Mouse (Mus musculus): ENCODE measurements around the gene Papolb.
A peak's percentile ranks its signal among the peaks of the same experiment; 100 is the strongest.

Gene Papolb

DNA sequence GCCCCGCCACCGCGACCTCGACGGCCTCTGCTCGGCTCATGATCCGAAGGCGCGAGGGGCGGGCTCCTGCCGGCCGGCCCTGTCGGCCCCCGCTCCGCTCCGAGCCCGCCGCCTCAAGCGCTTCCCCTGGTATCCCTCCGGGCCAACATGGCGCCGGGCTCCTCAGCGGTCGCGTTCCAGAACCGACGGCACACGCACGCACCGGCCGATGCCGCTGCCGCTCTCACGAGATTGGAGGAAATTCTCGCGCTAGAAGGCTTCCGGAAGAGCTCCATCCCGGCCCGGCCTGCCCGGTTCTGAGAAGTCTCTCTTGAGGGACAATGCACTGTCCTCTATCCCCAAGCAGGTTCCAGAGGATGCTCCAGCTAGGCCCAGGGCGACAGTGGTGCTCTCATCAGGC is at the start of gene Papolb:
TSS of gene Papolb (minus strand) at position 162 of the 400 bp plus-strand sequence.
- DNase-seq (ENCODE audit: low read depth, low spot score): no peak

DNA sequence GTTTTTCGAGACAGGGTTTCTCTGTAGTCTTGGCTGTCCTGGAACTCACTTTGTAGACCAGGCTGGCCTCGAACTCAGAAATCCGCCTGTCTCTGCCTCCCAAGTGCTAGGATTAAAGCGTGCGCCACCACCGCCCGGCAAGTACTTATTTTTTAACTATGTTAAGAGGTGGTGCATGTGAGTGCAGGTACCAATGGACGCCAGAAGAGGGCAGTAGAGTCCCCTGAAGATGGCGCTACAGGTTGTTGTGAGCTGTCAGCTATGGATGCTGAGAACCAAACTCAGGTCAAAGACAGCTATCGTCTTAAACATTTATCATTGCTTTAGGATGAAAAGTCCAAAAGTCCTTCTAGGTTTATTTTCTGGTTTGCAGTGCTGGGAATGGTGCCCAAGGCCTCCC is 48.3 kb upstream of the Papolb start:
- no peak for DNase-seq (ENCODE audit: low read depth, low spot score)

DNA sequence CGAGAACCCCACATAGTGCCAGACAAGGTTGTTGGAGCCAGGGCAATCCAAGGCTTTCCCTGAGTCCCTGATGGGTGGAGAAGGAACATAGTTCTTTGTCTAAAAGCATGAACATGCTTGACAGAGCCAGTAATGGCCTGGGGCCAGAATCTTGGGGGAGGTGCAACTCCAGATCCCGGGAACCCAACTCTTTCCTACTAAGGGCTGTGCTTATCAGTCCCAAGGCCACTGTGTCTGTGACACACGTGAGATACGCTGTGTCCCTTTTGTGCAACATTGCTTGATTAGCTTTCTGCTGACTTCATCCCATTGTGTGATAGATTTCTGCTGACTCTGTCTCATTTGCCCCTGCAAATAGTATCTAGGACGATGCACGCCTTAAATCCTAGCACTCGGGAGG is 47.0 kb upstream of the Papolb start:
- DNase-seq (ENCODE audit: low read depth, low spot score): no peak

DNA sequence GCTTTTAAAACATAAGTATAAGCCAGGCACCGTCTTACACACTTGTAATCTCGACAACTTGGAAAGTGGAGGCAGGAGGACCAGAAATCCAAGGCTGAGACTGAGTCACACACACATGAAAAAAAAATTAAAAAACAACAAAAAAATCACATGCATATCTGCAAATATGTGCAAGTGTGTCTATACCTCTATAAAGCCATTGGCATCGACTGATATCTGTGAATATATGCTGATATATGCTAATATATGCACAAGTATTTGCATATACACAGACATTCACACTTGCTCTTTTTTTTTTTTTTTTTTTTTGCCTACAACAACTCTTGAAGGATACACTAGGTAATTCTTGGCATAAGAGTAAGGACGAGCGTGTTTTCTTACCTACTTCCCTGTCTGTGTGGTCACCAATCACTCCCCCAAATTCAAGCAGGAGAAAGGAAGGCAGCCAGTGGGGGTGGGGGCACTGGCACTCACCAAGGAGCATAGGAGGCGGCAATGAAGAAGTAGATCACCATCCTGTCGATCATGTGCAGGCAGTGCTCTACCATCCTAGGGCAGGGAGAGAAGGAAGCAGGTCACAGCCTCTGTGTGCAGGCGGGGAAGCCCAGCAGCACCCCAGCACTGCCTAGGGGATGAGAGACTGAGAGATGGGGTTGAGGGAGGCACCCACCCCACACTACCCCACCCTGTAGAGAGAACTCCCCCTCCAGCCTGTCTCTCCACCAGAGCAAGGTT is 44.6 kb upstream of the Papolb start:
- DNase-seq (ENCODE audit: low read depth, low spot score): no peak

DNA sequence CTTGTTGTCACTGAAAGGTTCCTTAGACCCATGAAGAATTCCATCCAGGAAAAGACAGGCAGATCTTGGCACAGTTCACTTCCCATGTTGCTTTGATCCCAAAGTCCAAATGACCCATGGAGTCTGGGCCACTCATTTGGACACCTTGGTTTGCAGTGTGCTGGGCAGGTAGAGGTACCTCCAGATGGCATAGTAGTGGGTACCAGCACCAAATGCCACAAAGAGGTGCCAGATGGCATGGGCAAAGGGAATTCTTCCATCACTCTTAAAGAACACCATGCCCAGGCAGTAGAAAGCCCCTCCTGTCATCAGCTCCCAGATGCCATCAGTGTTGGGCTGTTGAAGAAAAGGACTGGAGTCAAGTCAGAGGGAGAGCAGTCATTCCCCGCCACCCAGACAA is 34.7 kb upstream of the Papolb start:
- no peak for DNase-seq (ENCODE audit: low read depth, low spot score)

DNA sequence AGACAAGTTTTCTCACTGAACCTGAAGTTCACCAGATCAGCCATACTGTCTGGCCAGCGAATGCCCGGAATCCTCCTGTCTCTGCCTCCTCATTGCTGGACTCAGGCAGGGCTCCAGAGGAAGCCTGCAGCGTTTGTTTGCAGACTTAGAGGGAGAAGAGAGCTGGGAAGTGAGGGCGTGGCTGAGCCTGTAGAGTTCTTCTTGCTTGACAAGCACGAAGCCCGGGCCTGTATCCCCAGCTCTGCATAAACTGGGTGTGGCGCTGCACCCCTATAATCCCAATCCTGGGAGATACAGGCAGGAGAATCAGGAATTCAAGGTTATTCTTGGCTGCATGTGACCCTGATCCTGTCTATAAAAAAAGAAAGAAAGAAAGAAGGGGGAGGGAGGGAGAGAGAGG is 30.4 kb upstream of the Papolb start:
- no peak for DNase-seq (ENCODE audit: low read depth, low spot score)

DNA sequence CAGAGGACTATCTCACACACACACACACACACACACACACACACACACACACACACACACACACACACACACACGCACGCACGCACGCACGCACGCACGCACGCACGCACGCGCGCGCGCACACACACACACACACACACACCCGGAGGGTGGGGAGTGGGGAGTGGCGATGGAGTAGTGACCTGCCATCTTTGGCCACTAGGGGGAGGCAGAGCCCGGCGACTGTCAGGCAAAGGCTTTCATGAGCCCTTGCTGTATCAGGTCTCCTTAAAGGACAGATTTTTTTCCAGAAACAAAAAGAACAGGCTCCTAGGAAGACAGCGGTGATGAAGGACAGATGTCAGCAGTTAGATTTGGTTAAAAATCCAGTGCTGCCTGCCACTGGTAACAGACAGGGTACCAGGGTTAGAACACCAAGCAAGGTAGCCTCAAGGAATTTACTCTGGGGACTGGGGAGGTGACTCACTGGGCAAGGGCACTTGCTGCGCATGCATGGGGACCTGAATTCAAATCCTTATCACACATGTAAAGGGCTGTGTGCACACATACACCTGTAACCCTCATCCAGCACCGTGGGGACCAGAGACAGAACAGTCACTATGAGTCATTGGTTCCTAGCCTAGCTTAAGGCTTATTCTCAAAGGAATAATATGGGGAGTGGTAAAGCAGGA is 27.7 kb upstream of the Papolb start:
- peak; percentile 68 for DNase-seq (ENCODE audit: low read depth, low spot score)

DNA sequence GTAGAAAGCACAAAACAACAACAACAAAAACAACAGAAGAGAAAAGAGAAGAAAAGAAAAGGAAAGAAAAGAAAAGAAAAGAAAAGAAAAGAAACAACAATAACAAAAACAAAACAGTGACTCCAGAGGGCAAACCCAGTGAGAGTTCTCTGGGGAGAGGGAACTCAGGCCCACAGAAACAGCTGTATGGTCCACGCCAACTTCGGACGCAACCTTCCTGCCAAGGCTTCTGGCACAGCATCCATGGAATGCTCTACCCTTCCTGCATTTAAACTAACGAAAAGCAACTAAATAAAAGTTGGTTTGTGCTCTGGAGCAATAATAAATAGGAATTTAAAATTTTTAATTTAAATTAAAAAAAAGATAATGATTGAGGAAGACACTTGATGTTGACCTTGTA is 26.8 kb upstream of the Papolb start:
- no peak for DNase-seq (ENCODE audit: low read depth, low spot score)

DNA sequence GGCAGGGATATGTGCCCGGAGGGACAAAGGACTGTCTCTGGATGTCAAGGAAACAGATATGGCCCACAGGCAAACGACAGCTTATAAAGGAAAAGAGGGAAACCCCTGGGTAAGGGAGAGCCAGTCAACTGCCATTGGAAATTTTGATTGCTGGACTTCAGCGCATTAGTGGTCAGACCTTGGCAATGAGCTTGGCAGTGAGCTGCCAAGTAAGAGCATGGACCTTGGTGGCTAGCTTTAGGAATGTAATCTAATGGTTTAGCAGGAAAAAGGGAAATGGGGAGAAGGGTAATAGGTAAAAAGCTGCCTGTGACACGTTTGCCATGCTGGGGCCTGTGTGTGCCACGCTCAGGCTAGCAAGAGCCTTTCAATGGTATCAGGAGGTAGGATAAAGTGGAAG is 26.0 kb upstream of the Papolb start:
- no peak for DNase-seq (ENCODE audit: low read depth, low spot score)

DNA sequence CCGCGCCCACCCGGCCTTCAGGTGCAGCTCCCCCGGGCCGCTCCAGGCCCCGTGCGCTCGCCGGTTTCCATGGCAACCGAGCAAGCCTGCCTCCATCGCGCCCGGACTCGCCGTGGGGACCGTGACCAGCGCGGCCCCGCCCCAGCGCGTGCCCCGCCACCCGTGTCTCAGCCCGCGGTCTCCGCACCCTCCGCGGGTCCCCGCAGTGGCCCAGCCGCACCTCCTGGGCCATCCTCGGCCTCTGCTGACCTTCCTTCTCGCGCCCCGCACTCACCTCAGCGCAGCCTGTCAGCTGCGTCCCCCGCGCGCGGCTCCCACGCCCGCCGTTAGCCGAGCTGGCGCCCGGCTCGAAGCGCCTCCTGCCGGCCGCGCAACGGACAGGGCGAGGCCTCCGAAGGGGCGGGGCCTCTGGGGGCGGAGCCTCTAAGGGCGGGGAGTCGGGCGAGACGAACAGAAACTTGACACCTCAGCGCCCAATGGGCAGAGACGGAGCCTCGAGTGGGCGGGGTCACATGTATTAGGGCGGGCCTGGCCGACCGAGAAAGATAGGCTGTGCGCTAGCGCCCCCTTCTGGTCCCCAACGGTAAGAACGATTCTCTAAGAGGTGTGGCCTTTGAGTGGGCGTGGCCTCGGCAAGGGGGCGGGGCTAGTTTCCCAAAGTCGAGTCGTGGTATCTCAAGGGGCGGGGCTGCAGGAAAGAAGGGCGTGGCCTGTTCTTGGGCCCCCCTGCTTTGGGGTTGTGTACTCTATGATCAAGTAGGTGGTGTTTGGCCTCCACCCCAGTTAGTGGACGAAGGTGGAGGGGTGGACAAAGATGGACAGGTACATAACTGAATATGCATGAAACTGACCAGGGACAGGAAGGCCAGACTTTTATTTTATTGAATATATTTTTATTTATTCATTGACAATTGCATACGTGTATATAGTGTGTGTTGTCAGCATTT is 21.1 kb upstream of the Papolb start, which contains the start of gene Radil:
TSS of gene Radil (minus strand) at position 393 of the 947 bp plus-strand sequence.
- peak; percentile 99 for DNase-seq (ENCODE audit: low read depth, low spot score)

DNA sequence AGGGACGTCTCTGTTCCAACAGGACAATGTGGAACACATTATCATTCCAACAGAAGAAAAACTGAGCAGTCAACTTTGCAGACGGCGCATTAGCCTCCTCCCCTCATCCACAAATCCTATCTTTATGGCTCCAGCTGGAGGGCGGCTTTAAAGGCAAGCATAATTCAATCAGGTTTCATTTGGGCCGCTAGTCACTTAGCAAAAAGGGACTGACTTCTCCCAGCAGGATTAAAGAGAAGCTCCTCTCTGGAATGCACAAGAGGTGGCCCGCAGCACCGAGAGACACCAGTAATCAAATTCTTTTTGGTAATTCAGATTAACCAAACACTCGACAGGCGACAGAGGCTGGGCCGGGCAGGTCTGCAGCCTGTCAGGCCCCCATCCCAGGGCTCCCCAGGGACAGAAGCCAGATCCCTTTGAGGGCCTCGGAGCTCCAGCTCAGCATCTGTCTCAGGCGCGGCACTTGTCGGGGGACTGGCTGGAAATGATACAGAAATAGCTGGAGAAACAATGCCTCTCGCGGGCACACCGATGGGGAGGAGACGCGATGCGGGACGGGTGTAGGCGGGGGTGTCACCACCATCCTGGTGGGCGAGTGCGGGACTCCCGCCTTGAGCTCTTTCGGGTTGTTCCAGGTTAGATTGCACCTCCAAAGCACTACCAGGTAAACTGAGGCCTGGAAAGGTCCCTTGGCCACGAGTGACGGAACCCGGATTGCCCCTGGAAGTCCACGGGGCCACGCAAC is 20.3 kb upstream of the Papolb start:
- peak; percentile 43 for DNase-seq (ENCODE audit: low read depth, low spot score)

DNA sequence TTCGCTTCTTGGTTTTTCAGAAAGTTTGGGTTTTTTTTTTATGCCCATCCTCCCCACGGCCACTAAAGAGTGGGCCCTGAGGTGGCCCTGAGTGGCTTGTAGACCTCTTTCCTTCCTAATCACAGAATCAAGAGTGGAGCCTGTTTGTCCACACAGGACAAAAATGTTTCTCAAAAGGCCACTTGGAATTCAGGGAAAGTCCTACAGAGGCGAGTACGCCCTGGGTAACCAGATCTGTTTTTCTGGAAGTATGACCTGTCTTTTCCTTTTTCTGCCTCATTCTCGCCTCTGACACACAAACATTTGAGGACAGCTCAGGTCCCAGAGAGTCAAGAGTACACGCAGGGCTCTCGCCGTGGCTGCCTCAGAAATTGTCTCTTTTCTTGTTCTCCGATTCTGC is 19.6 kb upstream of the Papolb start:
- DNase-seq (ENCODE audit: low read depth, low spot score): no peak

DNA sequence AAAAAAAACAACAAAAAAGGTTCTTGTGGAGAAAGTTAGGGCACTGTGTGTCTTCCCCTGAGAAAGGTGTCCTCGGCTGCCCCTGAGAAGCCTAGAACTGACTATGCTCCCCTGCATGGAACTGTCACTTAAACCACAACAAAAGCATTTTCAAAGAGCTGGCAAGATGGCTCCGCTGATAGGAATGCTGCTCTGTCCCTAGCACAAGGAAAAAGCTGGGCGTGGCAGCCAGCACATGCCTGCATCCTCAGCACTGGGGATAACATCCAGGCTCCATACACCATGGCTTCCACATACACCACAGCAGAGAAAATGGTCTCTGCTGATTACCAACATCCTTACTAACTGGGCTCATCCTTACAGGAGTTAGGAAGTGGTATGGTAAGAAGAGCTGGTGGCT is 17.2 kb upstream of the Papolb start:
- no peak for DNase-seq (ENCODE audit: low read depth, low spot score)

DNA sequence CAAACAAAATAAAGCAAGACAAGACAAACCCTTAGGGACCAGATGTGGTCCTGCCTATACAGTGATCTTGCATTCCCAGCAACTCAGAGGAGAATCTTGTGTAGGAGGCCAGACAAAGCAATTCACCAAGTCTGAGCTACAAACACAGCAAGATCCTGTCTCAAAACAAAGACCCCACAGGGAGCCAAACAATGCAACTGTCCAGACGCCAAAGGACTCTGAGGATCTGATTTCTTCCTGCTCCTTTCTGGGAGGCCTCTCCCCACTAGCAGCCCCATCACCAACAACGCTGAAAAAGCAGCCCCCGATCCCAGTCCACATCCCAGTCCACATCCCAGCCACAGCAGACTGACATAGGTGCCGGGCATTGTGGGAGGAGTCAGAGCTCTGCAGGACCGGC is 16.5 kb upstream of the Papolb start:
- no peak for DNase-seq (ENCODE audit: low read depth, low spot score)

DNA sequence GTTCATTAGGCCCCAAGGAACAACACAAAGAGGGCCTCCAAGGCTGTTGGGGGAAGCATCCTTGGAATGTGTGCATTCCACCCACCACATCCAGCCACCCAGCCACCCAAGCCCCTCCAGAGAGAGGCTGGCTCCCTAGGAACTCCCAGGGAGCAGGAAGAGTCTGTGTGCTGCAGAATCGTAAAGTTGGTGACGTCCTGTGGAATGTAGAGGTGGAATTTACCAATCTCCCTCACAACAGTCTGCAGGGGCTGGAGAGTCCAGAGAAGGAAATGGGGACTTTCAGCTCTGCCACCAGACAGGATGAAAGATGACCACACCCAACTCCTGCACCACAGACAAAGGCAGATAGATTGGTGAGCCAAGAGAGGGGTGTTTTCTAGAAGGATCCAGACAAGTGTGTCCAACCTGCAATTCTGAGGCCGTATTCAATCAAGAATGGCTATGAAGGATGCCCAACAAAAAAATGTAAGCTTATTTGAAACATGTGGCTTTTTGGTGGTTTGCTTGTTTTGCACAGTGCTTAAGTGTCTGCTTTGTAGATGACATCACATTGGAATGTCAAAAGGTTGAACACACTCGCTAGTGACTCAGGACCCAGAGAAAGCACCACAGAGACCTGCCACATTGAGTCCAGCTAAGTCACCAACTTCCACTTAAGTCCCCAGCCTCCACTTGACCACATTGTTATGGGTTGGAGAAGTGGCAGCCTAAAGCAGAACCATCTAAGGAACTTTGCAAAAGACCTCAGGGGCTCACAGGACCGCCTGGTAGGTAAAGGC is 15.3 kb upstream of the Papolb start:
- DNase-seq (ENCODE audit: low read depth, low spot score): no peak

DNA sequence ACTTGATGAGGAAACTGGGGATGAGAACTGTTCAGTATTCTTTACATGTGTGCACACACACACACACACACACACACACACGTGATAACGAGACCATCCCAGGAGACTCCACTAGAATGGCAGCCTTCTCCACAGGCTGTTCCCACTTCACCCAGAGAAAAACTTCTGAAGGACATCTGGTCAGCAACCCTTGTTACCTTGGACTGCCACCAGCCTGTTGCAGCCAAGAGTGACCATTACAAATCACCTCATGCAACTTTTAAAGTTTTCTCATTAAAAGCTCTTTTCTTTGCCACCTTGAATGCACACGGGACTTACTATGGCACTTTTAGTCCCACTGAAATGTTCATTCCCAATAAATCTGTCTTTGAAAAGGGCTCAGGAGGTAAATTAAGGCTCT is 7.4 kb upstream of the Papolb start:
- no peak for DNase-seq (ENCODE audit: low read depth, low spot score)

DNA sequence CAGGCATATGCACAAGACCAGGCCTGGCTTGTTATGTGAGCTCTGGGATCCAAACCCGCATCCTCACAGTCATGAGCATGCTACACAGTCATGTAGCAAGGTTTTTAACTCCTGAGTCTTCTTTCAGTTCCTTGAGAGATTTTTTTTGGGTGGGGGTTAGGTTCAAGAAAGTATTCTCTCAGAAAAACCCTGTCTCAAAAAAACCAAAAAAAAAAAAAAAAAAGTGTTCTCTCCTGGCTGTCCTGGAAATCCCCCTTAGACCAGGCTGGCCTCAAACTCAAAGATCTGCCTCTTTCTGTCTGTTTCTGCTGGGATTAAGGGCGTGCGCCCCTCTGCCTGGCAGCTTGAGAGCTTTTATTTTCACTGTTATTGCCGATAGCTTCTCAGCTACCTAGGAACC is 5.5 kb upstream of the Papolb start:
- no peak for DNase-seq (ENCODE audit: low read depth, low spot score)

DNA sequence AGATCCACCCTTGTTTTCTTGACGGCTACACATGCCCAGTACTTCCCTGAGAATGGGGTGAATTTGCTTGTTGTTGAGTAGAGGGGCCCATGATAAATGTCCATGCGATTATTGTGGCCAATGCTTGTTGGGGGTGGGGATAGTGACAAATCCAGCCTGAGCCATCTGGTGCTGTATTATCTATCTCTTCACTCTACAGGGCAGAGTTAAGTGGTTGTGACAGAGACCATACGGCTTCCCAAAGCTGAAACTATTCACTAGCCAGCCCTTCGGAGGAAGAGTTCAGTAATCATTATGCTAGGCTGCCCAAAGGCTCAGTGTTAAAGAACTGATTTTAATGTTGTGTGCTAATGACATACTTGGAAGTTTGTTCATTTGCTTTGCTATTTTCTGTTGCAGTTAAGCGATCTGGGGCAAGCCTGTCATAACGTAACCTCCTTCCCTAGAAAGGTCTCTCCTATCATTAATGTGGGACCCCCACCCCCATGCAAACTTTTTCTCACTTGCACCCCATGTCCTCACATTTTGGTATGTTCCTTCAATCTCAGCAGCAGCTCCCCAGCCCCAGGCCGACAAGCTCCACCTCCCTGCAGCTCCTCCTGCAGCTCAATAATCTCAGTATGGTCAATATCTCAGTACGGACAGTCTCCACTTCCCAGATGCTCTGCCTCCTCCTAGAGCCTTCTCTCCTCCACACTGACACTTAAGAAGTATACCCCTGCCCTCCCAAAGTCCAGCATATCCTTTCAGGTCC is 5.0 kb downstream of the Papolb start:
- DNase-seq (ENCODE audit: low read depth, low spot score): peak; percentile 77

DNA sequence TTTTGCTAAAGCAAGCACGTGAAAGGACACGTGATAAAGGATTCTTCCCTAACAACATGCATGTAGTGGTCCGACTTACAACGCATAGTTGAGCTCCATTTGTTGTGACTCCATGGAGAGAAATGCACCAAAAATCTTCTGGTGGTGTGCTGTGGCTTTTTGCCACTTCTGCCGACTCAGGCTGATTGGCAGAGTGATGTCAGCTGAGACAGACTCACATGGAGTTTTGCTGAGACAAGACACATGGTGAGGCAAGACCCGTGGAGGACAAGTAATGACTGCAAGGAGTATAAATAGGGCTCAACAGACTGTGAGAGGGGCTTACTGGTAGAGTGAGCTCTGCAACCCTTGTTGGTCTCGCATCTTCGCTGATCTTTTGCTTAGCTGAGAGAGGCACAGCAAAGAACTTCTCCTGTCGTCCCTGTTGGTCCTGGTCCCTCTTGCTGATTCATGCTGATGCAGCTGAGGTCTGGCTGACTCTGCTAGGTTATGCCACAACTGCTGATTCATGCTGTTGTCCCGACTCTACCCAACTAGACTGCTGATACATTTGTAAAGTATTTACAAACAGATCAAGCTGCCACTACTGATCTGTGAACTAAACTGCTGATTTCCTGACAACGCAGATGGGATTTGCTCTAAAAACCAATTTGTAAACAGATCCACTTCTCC is 8.5 kb downstream of the Papolb start:
- DNase-seq (ENCODE audit: low read depth, low spot score): no peak

Data from retina, adult 2 months (tissue).